In genomic region chr9:99376591-99377418, GRCm38 (mm10) we compare ENCODE assay signal across 8 mouse cellular contexts. TPM values are rescaled to one million over a fixed set of nuclear protein-coding genes. Genes with fewer than 3 reads are reported as not detected.
DNase-seq lines count a peak whose midpoint lies in the region; ATAC-seq lines count a peak whose summit lies in the region.

No protein-coding gene starts in this region.

- WGBS in forebrain, embryonic 15.5 days = 10% methylated on average over 14 of the region's 14 CpGs
- 10% methylated on average over 14 of the region's 14 CpGs for WGBS in hindbrain, embryonic 16.5 days

- H3K9ac ChIP-seq in forebrain, embryonic 15.5 days (replicated peaks) = no peak overlapping the region
- no peak overlapping the region for H3K9ac ChIP-seq in hindbrain, embryonic 16.5 days (ENCODE audit: low read depth, low read length)

- no peaks in the 10 kb centered on the region for H3K9me3 ChIP-seq in forebrain, embryonic 15.5 days
- no peaks in the 10 kb centered on the region for H3K9me3 ChIP-seq in hindbrain, embryonic 16.5 days (ENCODE audit: control insufficient read depth, low read length)

- intact Hi-C loops in heart, postnatal 25 days (cut with DNase I) = loop anchor here (2.0 to 10.0 kb wide), 5 partner anchors 60 to 762 kb away; partner anchors contain the start of genes Cep70, Faim and Mras

- 0 out of 2 replicates have a peak, but pooled peaks have one; percentile 32 for ATAC-seq in forebrain, embryonic 15.5 days (replicated peaks)
- peak; percentile 61; the same call in 1 of the 2 replicates for ATAC-seq in hindbrain, embryonic 16.5 days

- H3K36me3 ChIP-seq in forebrain, embryonic 15.5 days = no peaks in the 10 kb centered on the region
- no peaks in the 10 kb centered on the region for H3K36me3 ChIP-seq in hindbrain, embryonic 16.5 days (ENCODE audit: control insufficient read depth, insufficient read depth, low read length)

- no peak overlapping the region for H3K4me3 ChIP-seq in forebrain, embryonic 15.5 days
- H3K4me3 ChIP-seq in hindbrain, embryonic 16.5 days (ENCODE audit: low read length) = no peak overlapping the region

- H3K27me3 ChIP-seq in forebrain, embryonic 15.5 days = no peaks in the 10 kb centered on the region
- H3K27me3 ChIP-seq in hindbrain, embryonic 16.5 days (replicated peaks; ENCODE audit: control insufficient read depth, insufficient read depth, low read length) = no peaks in the 10 kb centered on the region

- H3K4me2 ChIP-seq in forebrain, embryonic 15.5 days (replicated peaks) = no peak overlapping the region
- peak overlapping the region; percentile 40; the same call in 1 of the 2 replicates for H3K4me2 ChIP-seq in hindbrain, embryonic 16.5 days (ENCODE audit: low read length)

- DNase-seq in heart, adult 11 months = peak; percentile 88
- DNase-seq in heart, postnatal 25 days (ENCODE audit: low spot score) = no peak
- peak; percentile 27 to 31 for DNase-seq in CD8-positive naive resting alpha-beta T cell, adult 2 months (ENCODE audit: low read depth in 2 of 2, low spot score in 2 of 2)
- peak; percentile 40 for DNase-seq in c-Kit-positive CD71-negative TER-119-negative erythroid progenitor cells, embryonic 14.5 days (ENCODE audit: low read depth)
- peak; percentile 48 for DNase-seq in lung, postnatal 25 days (ENCODE audit: low spot score)
- DNase-seq in retina, postnatal 1 day = peak; percentile 62

- H3K27ac ChIP-seq in forebrain, embryonic 15.5 days (replicated peaks) = no peak overlapping the region
- no peak overlapping the region for H3K27ac ChIP-seq in hindbrain, embryonic 16.5 days (ENCODE audit: low read depth, low read length)

- H3K4me1 ChIP-seq in forebrain, embryonic 15.5 days = no peaks in the 10 kb centered on the region
- H3K4me1 ChIP-seq in hindbrain, embryonic 16.5 days (ENCODE audit: control insufficient read depth, insufficient read depth, low read depth, low read length) = no peaks in the 10 kb centered on the region

RNA-seq across cellular contexts. Expression of gene Esyt3, which starts 18.4 kb away (rescaled TPM):
- total RNA-seq in heart, postnatal 25 days (2021) = under 1 TPM; 0.29 to 0.61 TPM
- 0.46 and 0.86 TPM in 2 replicates for polyA plus RNA-seq in forebrain, embryonic 15.5 days (2015; fragmentation: Nextera tagmentation; extraction: Ambion mirVana)
- polyA plus RNA-seq in hindbrain, embryonic 16.5 days (2015; fragmentation: Nextera tagmentation; extraction: Ambion mirVana) = 0.76 and 0.93 TPM in 2 replicates
